Mouse (Mus musculus) liver, embryonic 14.5 days (tissue): Measurements from ENCODE around the gene Pln. TPM values are rescaled to one million over a fixed set of nuclear protein-coding genes. Genes with fewer than 3 reads are reported as not detected.

ENCODE experiments used
- ATAC-seq: fragments of 200-750 bp; cut with Nextera tagmentation; 2 replicates; pipeline ENCODE4 v1.8.0; 2017; ENCODE audit warnings: moderate number of reproducible peaks, mild to moderate bottlenecking, moderate library complexity; ENCODE audit not compliant: insufficient read depth
- DNase-seq, 3 experiments: peaks; one replicate each; pipeline ENCODE4 v3.0.0-alpha.2; 2012 to 2013; ENCODE audit warnings: low read depth in 3 of 3, low spot score in 3 of 3
- H3K27ac ChIP-seq: fragments of 300-500 bp; sonication (generic); 2 replicates; pipeline ENCODE4 v1.5.1; 2014; ENCODE audit warnings: moderate library complexity, mild to moderate bottlenecking, control low read depth, inconsistent platforms
- H3K27me3 ChIP-seq: fragments of 300-500 bp; sonication (generic); 2 replicates; pipeline ENCODE4 v1.6.1; 2014; ENCODE audit warnings: mild to moderate bottlenecking, low read length, moderate library complexity; ENCODE audit not compliant: control insufficient read depth, insufficient read depth
- H3K36me3 ChIP-seq: fragments of 300-500 bp; sonication (generic); replicated peaks from 2 replicates; pipeline ENCODE4 v1.6.1; 2014; ENCODE audit warnings: low read depth; ENCODE audit not compliant: control insufficient read depth, insufficient read depth
- H3K4me1 ChIP-seq, 2 experiments: fragments of 200-500 bp in 1 of 2; fragments of 300-500 bp in 1 of 2; sonication (generic) in 1 of 2; replicated peaks; 2 replicates each; pipeline ENCODE4 v1.6.1; 2012 to 2014; ENCODE audit warnings: antibody characterized with exemption in 1 of 2, inconsistent platforms in 1 of 2, low read length in 1 of 2; ENCODE audit not compliant: control insufficient read depth in 2 of 2, insufficient read depth in 2 of 2
- H3K4me2 ChIP-seq: fragments of 300-500 bp; sonication (generic); 2 replicates; pipeline ENCODE4 v1.6.1; 2014; ENCODE audit warnings: low read depth, mild to moderate bottlenecking, control low read depth, moderate library complexity
- H3K4me3 ChIP-seq, 2 experiments: fragments of 200-500 bp in 1 of 2; fragments of 300-500 bp in 1 of 2; sonication (generic) in 1 of 2; 2 replicates each; pipeline ENCODE4 v1.5.1; 2012 to 2014; ENCODE audit warnings: low read depth in 2 of 2, low read length in 2 of 2, mild to moderate bottlenecking in 2 of 2, control low read depth in 1 of 2, inconsistent platforms in 1 of 2, moderate library complexity in 1 of 2; ENCODE audit not compliant: insufficient read depth in 1 of 2
- H3K9ac ChIP-seq: fragments of 300-500 bp; sonication (generic); replicated peaks from 2 replicates; pipeline ENCODE4 v1.6.1; 2014; ENCODE audit warnings: mild to moderate bottlenecking, control low read depth, moderate library complexity
- H3K9me3 ChIP-seq: fragments of 300-500 bp; sonication (generic); 2 replicates; pipeline ENCODE4 v1.6.1; 2016; ENCODE audit warnings: low read length, mixed read lengths; ENCODE audit not compliant: control insufficient read depth
- CTCF ChIP-seq: IDR thresholded peaks from 2 replicates; pipeline ENCODE4 v1.5.1; 2016; ENCODE audit warnings: antibody characterized with exemption, low read depth, control low read depth
- EP300 ChIP-seq: IDR thresholded peaks from 2 replicates; pipeline ENCODE4 v1.6.1; 2016; ENCODE audit warnings: antibody characterized with exemption, low read depth
- WGBS: fragments of 180-500 bp; shearing (Covaris S2); extraction: QIAGEN DNeasy Blood & Tissue Kit; methylation state at CpG from one replicate; pipeline ENCODE4 v1.1.7; 2014; ENCODE audit not compliant: insufficient replicate concordance; 5-methylcytosine and 5-hydroxymethylcytosine counted together
- polyA plus RNA-seq, 2 experiments: library from polyadenylated mRNA; depleted of rRNA in 1 of 2; stranded (reverse) in 1 of 2; unstranded in 1 of 2; fragments of >200 nt; fragmentation: Nextera tagmentation in 1 of 2; extraction: Ambion mirVana in 1 of 2; gene quantifications; 2 replicates each; pipeline versions ENCODE4 v1.2.1 to v1.2.3; 2012 to 2014

Pln gene
- polyA plus RNA-seq, 2 experiments, result 0.08 to 0.25 TPM

GRCm38 (mm10) chr10:53384896-53385295, 47.4 kb downstream of the Pln start:
- Histone ChIP-seq H3K4me2 (no peak overlapping the region), H3K4me1 (peaks cover 4% of the 10 kb centered on the region in 2 experiments; a peak in 3 of 4 replicates), H3K4me3 (no peak overlapping the region), H3K27ac (no peak overlapping the region), H3K27me3 (no peaks in the 10 kb centered on the region), H3K9ac (no peak overlapping the region), H3K36me3 (no peaks in the 10 kb centered on the region), H3K9me3 (no peaks in the 10 kb centered on the region)
- WGBS, result 83% methylated on average over 1 of the region's 1 CpGs
- ATAC-seq, result no peak
- no peak for DNase-seq
- TF ChIP-seq EP300 (no peak), CTCF (no peak)

GRCm38 (mm10) chr10:53385438-53385837, 48.0 kb downstream of the Pln start:
- no peak overlapping the region for H3K27ac ChIP-seq
- 34% methylated on average over 5 of the region's 5 CpGs for WGBS
- no peaks in the 10 kb centered on the region for H3K36me3 ChIP-seq
- no peak overlapping the region for H3K4me2 ChIP-seq
- TF ChIP-seq CTCF, result no peak
- no peak for TF ChIP-seq EP300
- ATAC-seq (no peak), DNase-seq (no peak)
- no peaks in the 10 kb centered on the region for H3K4me1 ChIP-seq
- H3K27me3 ChIP-seq, result no peaks in the 10 kb centered on the region
- H3K9me3 ChIP-seq, result no peaks in the 10 kb centered on the region
- H3K9ac ChIP-seq, result no peak overlapping the region
- no peak overlapping the region for H3K4me3 ChIP-seq

GRCm38 (mm10) chr10:53388227-53388920, 50.9 kb downstream of the Pln start:
- WGBS, result 55% methylated on average over 6 of the region's 6 CpGs
- H3K36me3 ChIP-seq, result no peaks in the 10 kb centered on the region
- no peaks in the 10 kb centered on the region for H3K9me3 ChIP-seq
- H3K4me3 ChIP-seq, result no peak overlapping the region
- DNase-seq (no peak), ATAC-seq (no peak)
- no peaks in the 10 kb centered on the region for H3K27me3 ChIP-seq
- H3K4me1 ChIP-seq, result no peaks in the 10 kb centered on the region
- no peak for TF ChIP-seq EP300
- TF ChIP-seq CTCF, result no peak
- no peak overlapping the region for H3K4me2 ChIP-seq
- no peak overlapping the region for H3K9ac ChIP-seq
- H3K27ac ChIP-seq, result no peak overlapping the region

- no peaks in the 10 kb centered on the region for H3K27me3 ChIP-seq
- ATAC-seq (no peak), DNase-seq (no peak)
- no peak overlapping the region for H3K27ac ChIP-seq
- H3K4me3 ChIP-seq, result no peak overlapping the region
- H3K4me1 ChIP-seq, result no peaks in the 10 kb centered on the region
- no peak overlapping the region for H3K4me2 ChIP-seq
- no peaks in the 10 kb centered on the region for H3K9me3 ChIP-seq
- no peak overlapping the region for H3K9ac ChIP-seq
- no peaks in the 10 kb centered on the region for H3K36me3 ChIP-seq
- 65% methylated on average over 9 of the region's 9 CpGs for WGBS
- no peak for TF ChIP-seq EP300
Measured at GRCm38 (mm10) chr10:53394923-53395629, 57.6 kb downstream of the Pln start.

Other genes with a start within 250 kb of the Pln start
- 1.2 TPM in 2 replicates for gene Cep85l, start 42.3 kb downstream of the Pln start, polyA plus RNA-seq (2012; rRNA removed)
- 1.8 and 1.9 TPM in 2 replicates for gene Cep85l, start 42.3 kb downstream of the Pln start, polyA plus RNA-seq (2014; fragmentation: Nextera tagmentation; extraction: Ambion mirVana)